Mouse (Mus musculus): ENCODE data around the gene 2410137M14Rik.

DNA sequence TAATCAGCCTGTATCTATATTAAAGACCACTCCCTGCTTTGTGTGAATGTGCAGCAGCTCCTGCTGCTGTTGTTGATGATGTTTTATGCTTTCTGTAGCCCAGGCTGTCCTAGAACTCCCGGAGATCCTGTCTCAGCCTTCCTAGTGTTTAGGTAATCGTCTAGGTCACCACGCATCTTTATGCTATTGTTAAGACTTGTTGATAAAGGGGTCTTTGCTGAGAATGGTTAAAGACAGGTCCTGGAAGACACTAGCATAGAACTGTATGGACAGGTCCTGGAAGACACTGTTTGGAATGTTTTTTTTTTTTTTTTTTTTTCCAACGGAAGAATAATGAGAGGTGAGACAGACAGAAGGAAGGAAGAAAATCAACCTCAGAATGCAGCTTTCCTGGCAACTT is 22.3 kb upstream of the 2410137M14Rik start:
- TF ChIP-seq POLR2A (IDR thresholded peaks at IDR 0.05; ENCODE audit: insufficient read depth, low read length) (no peak), EP300 (IDR thresholded peaks at IDR 0.05; ENCODE audit: insufficient read depth, low read depth, low read length) (no peak), CTCF (IDR thresholded peaks at IDR 0.05; ENCODE audit: low read depth, low read length) (no peak)

Data from ES-Bruce4 (cell line).